20 mouse cellular contexts compared by ENCODE assay signal in the genomic region with DNA sequence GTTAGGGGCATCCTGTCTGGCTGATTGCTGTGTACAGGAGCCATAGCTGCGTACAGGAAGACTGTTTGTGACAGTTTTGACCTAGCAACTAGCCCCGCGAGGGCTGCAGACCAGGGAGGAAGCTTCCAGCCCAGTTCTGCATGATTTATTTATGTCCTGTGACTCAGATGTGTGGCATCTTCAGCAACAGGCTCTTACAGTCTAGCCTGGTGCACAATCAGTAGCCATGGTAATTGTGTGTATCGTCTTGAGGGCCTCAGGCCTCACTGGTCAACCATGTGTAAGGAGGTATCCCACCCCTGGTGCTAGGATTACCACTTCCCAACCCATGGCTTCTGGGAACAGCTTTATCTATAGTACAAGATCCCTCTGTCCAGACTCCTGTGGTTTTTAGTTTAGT. TPM values are rescaled to one million over a fixed set of nuclear protein-coding genes. Genes with fewer than 3 reads are reported as not detected.
"Had no signal": no experiment of that assay in that cellular context is flagged by ENCODE, and none has a peak within 500 bp of the region (broad histone marks: within the 10 kb centered on the region; RNA-seq: fewer than 3 reads in every experiment).

No protein-coding gene starts in this region.

- H3K4me3 ChIP-seq: layer of hippocampus, adult 2 months; limb, embryonic 15.5 days; liver, embryonic 12.5 days; megakaryocyte, embryonic 14.5 days; midbrain, embryonic 15.5 days; neural tube, embryonic 12.5 days had no signal

- DNase-seq: kidney, adult 8-10 months; kidney, postnatal 4 days; lung, embryonic 14.5 days; lung, postnatal 10 days; right cerebral cortex, postnatal 14 days; thymus, postnatal 4 days had no signal

- H3K27ac ChIP-seq: layer of hippocampus, adult 2 months; limb, embryonic 15.5 days; liver, embryonic 12.5 days; macrophage; midbrain, embryonic 15.5 days; neural tube, embryonic 12.5 days had no signal

- H3K27me3 ChIP-seq: limb, embryonic 15.5 days; liver, embryonic 12.5 days; megakaryocyte, embryonic 14.5 days; midbrain, embryonic 15.5 days; neural tube, embryonic 12.5 days had no signal

- H3K9ac ChIP-seq: limb, embryonic 15.5 days; liver, embryonic 12.5 days; lung, embryonic 14.5 days; midbrain, embryonic 15.5 days; neural tube, embryonic 12.5 days had no signal

- ATAC-seq: liver, embryonic 12.5 days; midbrain, embryonic 15.5 days had no signal

- H3K4me2 ChIP-seq: limb, embryonic 15.5 days; liver, embryonic 12.5 days; lung, embryonic 14.5 days; midbrain, embryonic 11.5 days; midbrain, embryonic 15.5 days; neural tube, embryonic 12.5 days had no signal

- H3K4me1 ChIP-seq: limb, embryonic 15.5 days; liver, embryonic 12.5 days; midbrain, embryonic 15.5 days; neural tube, embryonic 12.5 days had no signal

- H3K9me3 ChIP-seq: limb, embryonic 15.5 days; liver, embryonic 12.5 days; megakaryocyte, embryonic 14.5 days; midbrain, embryonic 15.5 days; neural tube, embryonic 12.5 days had no signal

RNA-seq across cellular contexts. Expression of a gene that starts 32.6 kb away (rescaled TPM):
- total RNA-seq: left cerebral cortex, postnatal 14 days had no signal

RNA-seq across cellular contexts. Expression of a gene that starts 41.9 kb away (rescaled TPM):
- total RNA-seq: monocyte, adult 5-6 weeks; neutrophil, adult 5-6 weeks had no signal
- polyA plus RNA-seq: limb, embryonic 11.5 days; liver, embryonic 12.5 days; liver, embryonic 16.5 days; lung, embryonic 14.5 days; macrophage; spleen, adult 2 months had no signal
